Mouse (Mus musculus) brain, embryonic 14.5 days (tissue): ENCODE measurements around the gene Tas2r119. TPM values are rescaled to one million over a fixed set of nuclear protein-coding genes. Genes with fewer than 3 reads are reported as not detected.
"Not testable (repeated sequence)": the region's sequence is repeated elsewhere in the genome, so short reads cannot be mapped to it uniquely, and the experiment has no call there.

Experiments used
- DNase-seq: peaks from one replicate; pipeline ENCODE4 v3.0.0-alpha.2; 2011; ENCODE audit warnings: low read depth
- CTCF ChIP-seq: fragments of 200-500 bp; IDR thresholded peaks from 2 replicates; pipeline ENCODE4 v1.5.1; 2012; ENCODE audit warnings: inconsistent platforms, mild to moderate bottlenecking, moderate library complexity, borderline replicate concordance; ENCODE audit not compliant: insufficient read depth, insufficient read length; ENCODE audit errors: extremely low read depth
- POLR2A ChIP-seq: fragments of 200-500 bp; IDR thresholded peaks from 2 replicates; pipeline ENCODE4 v1.6.1; 2012; ENCODE audit warnings: mild to moderate bottlenecking, inconsistent platforms, borderline replicate concordance; ENCODE audit not compliant: poor library complexity, insufficient read depth, insufficient read length, severe bottlenecking; ENCODE audit errors: extremely low read depth
- polyA plus RNA-seq: library from polyadenylated mRNA; depleted of rRNA; stranded (reverse); fragments of >200 nt; gene quantifications from 2 replicates; pipeline ENCODE4 v1.2.3, GENCODE M21; 2012; rRNA removed

The Tas2r119 gene
- polyA plus RNA-seq, 1 experiment = not detected

GRCm38 (mm10) chr15:32184964-32185363 lies 7.9 kb downstream of the Tas2r119 start:
- TF ChIP-seq CTCF (no peak), POLR2A (no peak)
- no peak for DNase-seq

GRCm38 (mm10) chr15:32189879-32190278 lies 12.8 kb downstream of the Tas2r119 start:
- TF ChIP-seq POLR2A (no peak), CTCF (no peak)
- DNase-seq = no peak

GRCm38 (mm10) chr15:32190436-32190835 lies 13.3 kb downstream of the Tas2r119 start:
- no peak for TF ChIP-seq POLR2A
- TF ChIP-seq CTCF = no peak
- DNase-seq = no peak

GRCm38 (mm10) chr15:32192948-32193347 lies 15.9 kb downstream of the Tas2r119 start:
- TF ChIP-seq CTCF (no peak), POLR2A (no peak)
- no peak for DNase-seq

GRCm38 (mm10) chr15:32198076-32198475 lies 21.0 kb downstream of the Tas2r119 start:
- TF ChIP-seq POLR2A = no peak
- TF ChIP-seq CTCF = no peak
- no peak for DNase-seq

GRCm38 (mm10) chr15:32198561-32198960 lies 21.5 kb downstream of the Tas2r119 start:
- TF ChIP-seq POLR2A = no peak
- TF ChIP-seq CTCF = no peak
- no peak for DNase-seq

GRCm38 (mm10) chr15:32203242-32203641 lies 26.2 kb downstream of the Tas2r119 start:
- TF ChIP-seq POLR2A (no peak), CTCF (no peak)
- no peak for DNase-seq

GRCm38 (mm10) chr15:32204908-32205307 lies 27.8 kb downstream of the Tas2r119 start:
- TF ChIP-seq CTCF (no peak), POLR2A (no peak)
- DNase-seq = no peak

GRCm38 (mm10) chr15:32214687-32215086 lies 37.6 kb downstream of the Tas2r119 start:
- not testable (repeated sequence) for DNase-seq

GRCm38 (mm10) chr15:32223028-32223427 lies 45.9 kb downstream of the Tas2r119 start:
- no peak for DNase-seq
- TF ChIP-seq CTCF (no peak), POLR2A (no peak)

- no peak for DNase-seq
- TF ChIP-seq POLR2A (no peak), CTCF (no peak)
These were observed 48.3 kb downstream of the Tas2r119 start for GRCm38 (mm10) chr15:32225394-32225793.

- no peak for TF ChIP-seq POLR2A
- DNase-seq = no peak
These were observed 49.3 kb downstream of the Tas2r119 start for GRCm38 (mm10) chr15:32226381-32226780.

- TF ChIP-seq CTCF (no peak), POLR2A (no peak)
- no peak for DNase-seq
These were observed 49.9 kb downstream of the Tas2r119 start for GRCm38 (mm10) chr15:32226888-32227395.

Other genes with a start within 250 kb of the Tas2r119 start
- 12.5 and 14.0 TPM in 2 replicates for gene Sema5a, start 67.5 kb downstream of the Tas2r119 start, polyA plus RNA-seq